Mouse (Mus musculus): ENCODE measurements at regions not wholly inside any gene's neighbourhood (a gene's known extent, or its start where the extent isn't known, plus 50 kb on each side); places are given as distances from the start of the nearest gene placed in this dataset.

DNA sequence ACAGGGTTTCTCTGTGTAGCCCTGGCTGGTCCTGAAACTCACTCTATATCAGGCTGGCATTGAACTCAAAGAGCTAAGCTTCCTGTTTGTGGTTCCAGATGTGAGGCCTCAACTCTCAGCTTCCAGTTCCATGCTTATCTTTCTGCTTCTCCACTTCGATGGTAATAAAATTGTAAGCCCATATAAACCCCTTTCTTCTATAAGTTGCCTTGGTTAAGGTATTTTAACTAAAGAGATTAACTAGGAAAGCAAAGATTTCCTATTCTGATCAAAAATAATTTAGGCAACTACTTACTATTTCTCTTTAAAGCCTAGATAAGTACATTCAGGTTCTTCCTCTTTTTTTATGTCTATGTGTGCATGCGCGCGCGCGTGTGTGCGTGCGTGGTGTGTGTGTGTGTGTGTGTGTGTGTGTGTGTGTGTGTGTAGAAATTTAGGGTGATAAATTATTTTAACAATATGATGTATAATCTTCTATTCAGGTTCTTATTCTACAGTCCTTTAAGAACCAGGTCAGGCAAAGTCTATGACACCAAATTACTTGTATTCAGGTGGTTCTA, 190.3 kb upstream of the Kbtbd8 start:
- TF ChIP-seq POLR2A (IDR thresholded peaks at IDR 0.05; ENCODE audit: borderline replicate concordance, extremely low read depth, low read depth, low read length) = no peak
- TF ChIP-seq CTCF (IDR thresholded peaks at IDR 0.05; ENCODE audit: insufficient read depth, low read length) = no peak

Data from lung, adult 2 months (tissue).